Mouse (Mus musculus) intestine, embryonic 15.5 days (tissue): ENCODE results near the gene Rbm39. TPM values are rescaled to one million over a fixed set of nuclear protein-coding genes. Genes with fewer than 3 reads are reported as not detected.

ENCODE experiments used
- ATAC-seq: fragments of 200-750 bp; cut with Nextera tagmentation; 2 replicates; pipeline ENCODE4 v1.8.0; 2017; ENCODE audit warnings: moderate TSS enrichment, moderate library complexity
- H3K27ac ChIP-seq: fragments of 300-500 bp; sonication (generic); 2 replicates; pipeline ENCODE4 v1.5.1; 2015; ENCODE audit warnings: mild to moderate bottlenecking, inconsistent platforms
- H3K27me3 ChIP-seq: fragments of 300-500 bp; sonication (generic); replicated peaks from 2 replicates; pipeline ENCODE4 v1.6.1; 2015; ENCODE audit warnings: inconsistent platforms
- H3K36me3 ChIP-seq: fragments of 300-500 bp; sonication (generic); 2 replicates; pipeline ENCODE4 v1.6.1; 2015; ENCODE audit warnings: inconsistent platforms
- H3K4me1 ChIP-seq: fragments of 300-500 bp; sonication (generic); replicated peaks from 2 replicates; pipeline ENCODE4 v1.6.1; 2015; ENCODE audit warnings: inconsistent platforms
- H3K4me2 ChIP-seq: fragments of 300-500 bp; sonication (generic); replicated peaks from 2 replicates; pipeline ENCODE4 v1.6.1; 2015; ENCODE audit warnings: mild to moderate bottlenecking, inconsistent platforms
- H3K4me3 ChIP-seq: fragments of 300-500 bp; sonication (generic); replicated peaks from 2 replicates; pipeline ENCODE4 v1.5.1; 2015; ENCODE audit warnings: inconsistent platforms
- H3K9ac ChIP-seq: fragments of 300-500 bp; sonication (generic); 2 replicates; pipeline ENCODE4 v1.6.1; 2015; ENCODE audit warnings: inconsistent platforms
- H3K9me3 ChIP-seq: fragments of 300-500 bp; sonication (generic); 2 replicates; pipeline ENCODE4 v1.6.1; 2016; ENCODE audit warnings: inconsistent platforms
- WGBS: fragments of 180-500 bp; shearing (Covaris S2); methylation state at CpG from one replicate; pipeline ENCODE4 v1.1.7; 2015; 5-methylcytosine and 5-hydroxymethylcytosine counted together
- polyA plus RNA-seq: library from polyadenylated mRNA; unstranded; fragments of >200 nt; fragmentation: Nextera tagmentation; extraction: Ambion mirVana; gene quantifications from 2 replicates; pipeline ENCODE4 v1.2.1, GENCODE M21; 2015

Rbm39 gene
- polyA plus RNA-seq, 1 experiment from 2014 or later: 571 TPM

DNA sequence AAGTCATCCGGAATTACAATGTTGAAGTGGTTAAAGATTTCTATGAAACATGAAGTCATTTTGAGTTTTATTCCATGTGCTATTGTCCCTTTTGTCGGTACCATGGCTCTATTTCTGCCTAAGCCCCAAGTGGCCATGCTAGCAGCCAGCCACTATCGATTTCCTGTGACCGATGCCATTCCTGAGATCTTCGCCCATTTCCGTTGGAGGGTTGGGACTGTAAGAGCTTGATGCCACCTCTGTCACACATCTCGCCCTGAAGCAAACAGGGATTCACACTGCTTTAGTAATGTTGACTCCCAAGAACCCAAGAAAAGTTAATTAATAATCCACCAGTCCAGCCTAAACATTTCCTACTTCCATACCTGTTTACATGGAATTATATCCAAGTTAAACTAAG is 2.4 kb downstream of the Rbm39 start:
- Histone ChIP-seq H3K36me3 (0 out of 2 replicates have a peak, but pooled peaks cover 3% of the 10 kb centered on the region), H3K4me2 (peak overlapping the region; percentile 64), H3K9me3 (no peaks in the 10 kb centered on the region), H3K27ac (no peak overlapping the region), H3K27me3 (no peaks in the 10 kb centered on the region), H3K9ac (no peak overlapping the region), H3K4me3 (0 out of 2 replicates have a peak overlapping the region, but pooled peaks have one; percentile 16), H3K4me1 (peaks cover 7% of the 10 kb centered on the region; the same call in 1 of the 2 replicates)
- ATAC-seq: no peak
- WGBS: 67% methylated on average over 7 of the region's 7 CpGs

GRCm38 (mm10) chr2:156177079-156177478 is 3.0 kb downstream of the Rbm39 start:
- Histone ChIP-seq H3K9ac (no peak overlapping the region), H3K4me1 (peaks cover 7% of the 10 kb centered on the region; the same call in 1 of the 2 replicates), H3K4me2 (peak overlapping the region; percentile 42), H3K4me3 (no peak overlapping the region), H3K27ac (no peak overlapping the region), H3K36me3 (0 out of 2 replicates have a peak, but pooled peaks cover 3% of the 10 kb centered on the region), H3K27me3 (no peaks in the 10 kb centered on the region), H3K9me3 (no peaks in the 10 kb centered on the region)
- WGBS: 80% methylated on average over 6 of the region's 6 CpGs
- ATAC-seq: no peak

DNA sequence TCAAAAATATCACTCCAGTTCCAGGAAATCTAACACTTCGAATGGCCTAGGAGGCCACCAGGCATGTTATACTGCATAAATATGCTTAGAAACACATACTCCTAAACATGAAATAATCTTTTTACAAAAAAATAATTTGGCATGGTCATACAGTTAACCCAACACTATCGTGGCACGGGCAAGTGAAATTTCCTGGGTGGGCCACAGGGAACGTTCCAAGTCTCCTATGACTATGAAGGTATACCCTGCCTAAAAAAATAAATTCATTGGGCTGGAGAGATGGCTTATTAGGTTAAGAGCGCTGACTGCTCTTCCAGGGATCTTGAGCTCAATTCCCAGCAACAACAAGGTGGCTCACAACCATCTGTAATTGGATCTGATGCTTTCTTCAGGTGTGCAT is 13.5 kb downstream of the Rbm39 start:
- ATAC-seq: no peak
- peaks cover 36% of the 10 kb centered on the region for H3K36me3 ChIP-seq
- H3K4me2 ChIP-seq: no peak overlapping the region
- no peaks in the 10 kb centered on the region for H3K9me3 ChIP-seq
- H3K27me3 ChIP-seq: no peaks in the 10 kb centered on the region
- H3K4me1 ChIP-seq: no peaks in the 10 kb centered on the region
- no peak overlapping the region for H3K27ac ChIP-seq
- no peak overlapping the region for H3K9ac ChIP-seq
- WGBS: 93% methylated on average over 5 of the region's 5 CpGs
- no peak overlapping the region for H3K4me3 ChIP-seq

- H3K9ac ChIP-seq: no peak overlapping the region
- no peaks in the 10 kb centered on the region for H3K4me1 ChIP-seq
- WGBS: 100% methylated on average over 1 of the region's 1 CpGs
- H3K27me3 ChIP-seq: no peaks in the 10 kb centered on the region
- H3K4me3 ChIP-seq: no peak overlapping the region
- H3K36me3 ChIP-seq: peaks cover 36% of the 10 kb centered on the region
- no peaks in the 10 kb centered on the region for H3K9me3 ChIP-seq
- no peak for ATAC-seq
- H3K27ac ChIP-seq: no peak overlapping the region
- no peak overlapping the region for H3K4me2 ChIP-seq
These were observed 14.6 kb downstream of the Rbm39 start for GRCm38 (mm10) chr2:156165478-156165877.

- ATAC-seq: no peak
- H3K27me3 ChIP-seq: no peaks in the 10 kb centered on the region
These were observed 28.5 kb downstream of the Rbm39 start for GRCm38 (mm10) chr2:156151538-156151937.

DNA sequence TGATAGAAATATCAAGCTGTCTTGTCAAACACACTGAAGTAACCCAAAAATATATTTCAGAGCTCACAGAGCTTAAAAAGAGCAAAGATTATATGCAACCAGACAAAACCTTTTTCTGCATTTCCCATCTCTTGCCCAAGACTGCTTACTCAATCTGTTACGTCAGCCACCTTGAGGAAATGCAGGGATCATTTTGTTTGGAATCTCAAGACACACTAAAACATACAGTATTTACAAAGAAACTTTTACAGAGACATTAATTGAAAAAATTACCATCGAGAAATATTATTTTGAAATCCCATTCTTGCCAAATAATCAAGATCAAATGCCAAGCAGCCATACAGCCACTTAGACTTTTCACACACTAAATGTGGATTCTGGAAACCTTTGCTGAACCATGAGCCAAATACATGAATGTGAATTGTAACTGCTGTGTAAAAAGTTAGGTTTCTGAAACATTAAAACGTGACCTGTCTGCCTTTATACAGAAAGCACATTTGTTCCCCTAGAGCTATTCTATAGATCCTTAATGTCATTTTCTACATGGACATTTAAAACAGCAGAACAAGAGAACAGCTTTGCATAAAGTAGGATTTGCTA is 32.6 kb downstream of the Rbm39 start:
- ATAC-seq: no peak
- no peak overlapping the region for H3K4me2 ChIP-seq
- peaks cover 5% of the 10 kb centered on the region; the same call in 1 of the 2 replicates for H3K36me3 ChIP-seq
- no peaks in the 10 kb centered on the region for H3K9me3 ChIP-seq
- 79% methylated on average over 3 of the region's 3 CpGs for WGBS
- H3K27me3 ChIP-seq: no peaks in the 10 kb centered on the region
- no peaks in the 10 kb centered on the region for H3K4me1 ChIP-seq
- no peak overlapping the region for H3K4me3 ChIP-seq
- no peak overlapping the region for H3K9ac ChIP-seq
- H3K27ac ChIP-seq: no peak overlapping the region

More at GRCm38 (mm10) chr2:156151538-156151937, 28.5 kb downstream of the Rbm39 start:
- H3K4me3 ChIP-seq: no peak overlapping the region
- no peaks in the 10 kb centered on the region for H3K4me1 ChIP-seq
- H3K27ac ChIP-seq: no peak overlapping the region
- no peak overlapping the region for H3K9ac ChIP-seq
- H3K4me2 ChIP-seq: no peak overlapping the region
- H3K36me3 ChIP-seq: peaks cover 9% of the 10 kb centered on the region
- H3K9me3 ChIP-seq: no peaks in the 10 kb centered on the region

GRCm38 (mm10) chr2:156146272-156146989 is 33.6 kb downstream of the Rbm39 start:
- Histone ChIP-seq H3K4me3 (no peak overlapping the region), H3K4me1 (no peaks in the 10 kb centered on the region), H3K36me3 (peaks cover 5% of the 10 kb centered on the region; the same call in 1 of the 2 replicates), H3K27ac (no peak overlapping the region), H3K9me3 (no peaks in the 10 kb centered on the region), H3K4me2 (no peak overlapping the region), H3K27me3 (no peaks in the 10 kb centered on the region), H3K9ac (no peak overlapping the region)
- ATAC-seq: no peak
- WGBS: 70% methylated on average over 5 of the region's 5 CpGs

GRCm38 (mm10) chr2:156145486-156146130 is 34.4 kb downstream of the Rbm39 start:
- WGBS: 57% methylated on average over 11 of the region's 11 CpGs
- no peaks in the 10 kb centered on the region for H3K4me1 ChIP-seq
- H3K4me3 ChIP-seq: peak overlapping the region; percentile 78
- no peak overlapping the region for H3K27ac ChIP-seq
- no peaks in the 10 kb centered on the region for H3K9me3 ChIP-seq
- no peaks in the 10 kb centered on the region for H3K27me3 ChIP-seq
- no peak overlapping the region for H3K9ac ChIP-seq
- peaks cover 5% of the 10 kb centered on the region; the same call in 1 of the 2 replicates for H3K36me3 ChIP-seq
- H3K4me2 ChIP-seq: peak overlapping the region; percentile 82
- no peak for ATAC-seq

DNA sequence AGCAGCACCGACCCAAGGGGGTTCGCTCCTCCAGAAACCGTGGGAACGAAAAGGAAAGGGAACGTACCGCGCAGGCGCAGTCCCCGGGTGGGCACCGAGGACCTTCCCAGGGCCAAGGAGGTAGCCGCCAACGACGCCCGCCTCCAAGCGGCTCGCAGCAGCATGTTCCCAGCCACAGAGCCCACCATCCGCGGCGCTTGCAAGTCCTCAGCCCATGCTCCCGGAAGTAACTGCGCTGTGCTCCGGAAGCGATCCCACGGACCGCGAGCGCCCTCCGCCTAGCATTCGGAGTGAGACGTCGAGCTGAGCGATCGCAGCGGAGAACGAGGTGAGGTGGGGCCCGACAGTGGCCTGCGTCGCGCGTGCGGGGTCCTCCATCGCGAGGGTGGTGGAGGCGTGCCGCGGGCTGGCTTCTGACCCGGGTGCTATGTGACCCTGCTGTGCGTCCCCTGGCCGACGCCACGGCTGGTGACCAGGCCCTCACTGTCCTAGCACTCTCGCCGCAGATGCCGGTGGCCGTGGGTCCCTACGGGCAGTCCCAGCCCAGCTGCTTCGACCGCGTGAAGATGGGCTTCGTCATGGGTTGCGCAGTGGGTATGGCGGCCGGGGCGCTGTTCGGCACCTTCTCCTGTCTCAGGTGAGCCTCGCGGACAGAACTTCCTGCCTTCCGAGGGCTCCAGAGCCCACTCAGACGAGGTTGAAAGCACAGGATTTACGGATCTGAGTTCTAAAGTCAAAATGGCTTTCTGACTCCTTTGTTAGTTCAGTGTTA is 35.9 kb downstream of the Rbm39 start, which contains the start of the genes Romo1 and Nfs1:
Romo1 (plus strand) TSS at position 87 of the 772 bp plus-strand sequence.
Nfs1 (minus strand) TSS at position 234 of the 772 bp plus-strand sequence.
- under 1% methylated on average over 70 of the region's 70 CpGs for WGBS
- peak within 1 kb of the TSS; percentile 94 for H3K27ac ChIP-seq
- peak within 1 kb of the TSS; percentile 91 for H3K9ac ChIP-seq
- H3K4me2 ChIP-seq: peak within 1 kb of the TSS; percentile 82
- peak; percentile 96 for ATAC-seq
- H3K36me3 ChIP-seq: peaks cover 3% of the 10 kb centered on the region; the same call in 1 of the 2 replicates
- H3K9me3 ChIP-seq: no peaks in the 10 kb centered on the region
- peak within 1 kb of the TSS; percentile 78 for H3K4me3 ChIP-seq
- no peaks in the 10 kb centered on the region for H3K4me1 ChIP-seq
- H3K27me3 ChIP-seq: no peaks in the 10 kb centered on the region

DNA sequence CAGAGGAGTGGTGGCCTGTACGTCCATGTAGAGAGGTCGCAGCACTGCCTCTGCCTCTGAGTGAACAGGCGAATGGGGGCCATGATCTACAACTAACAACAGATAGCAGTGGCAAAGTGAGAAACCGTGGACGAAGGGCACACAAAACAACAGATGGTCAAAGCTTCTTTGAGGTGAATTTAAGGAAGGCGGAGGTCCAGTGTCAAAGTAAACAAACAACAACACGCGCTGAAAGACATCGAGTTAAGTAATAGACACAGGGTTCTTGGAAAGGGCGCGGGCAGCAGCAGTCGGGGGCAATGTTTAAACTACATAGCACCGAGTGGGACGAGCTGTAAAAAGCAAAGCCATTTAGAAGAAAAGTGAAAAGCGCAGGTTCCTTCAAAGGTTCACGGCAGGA is 36.7 kb downstream of the Rbm39 start:
- no peaks in the 10 kb centered on the region for H3K9me3 ChIP-seq
- peak overlapping the region; percentile 78 for H3K4me3 ChIP-seq
- peaks cover 8% of the 10 kb centered on the region; the same call in 1 of the 2 replicates for H3K36me3 ChIP-seq
- H3K27me3 ChIP-seq: no peaks in the 10 kb centered on the region
- H3K4me1 ChIP-seq: no peaks in the 10 kb centered on the region
- no peak; the same call in 1 of the 2 replicates for ATAC-seq
- 2% methylated on average over 16 of the region's 16 CpGs for WGBS
- H3K27ac ChIP-seq: peak overlapping the region; percentile 94
- peak overlapping the region; percentile 82 for H3K4me2 ChIP-seq
- peak overlapping the region; percentile 91 for H3K9ac ChIP-seq

DNA sequence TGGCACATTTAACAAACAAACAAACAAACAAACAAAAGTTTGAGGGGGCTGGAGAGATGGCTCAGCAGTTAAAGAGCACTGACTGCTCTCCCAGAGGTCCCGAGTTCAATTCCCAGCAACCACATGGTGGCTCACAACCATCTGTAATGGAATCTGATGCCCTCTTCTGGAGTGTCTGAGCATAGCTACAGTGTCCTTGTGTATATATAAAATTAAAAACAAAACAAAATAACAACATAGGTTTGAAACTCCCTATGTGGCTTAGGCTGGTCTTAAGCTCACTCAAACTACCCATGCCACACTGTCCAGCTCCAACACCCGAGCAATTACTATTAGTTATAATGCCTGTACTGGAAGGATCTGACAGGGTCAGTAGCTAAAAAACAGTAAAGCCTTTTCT is 37.2 kb downstream of the Rbm39 start:
- no peaks in the 10 kb centered on the region for H3K4me1 ChIP-seq
- H3K4me2 ChIP-seq: peak overlapping the region; percentile 82
- H3K27ac ChIP-seq: no peak overlapping the region
- peak overlapping the region; percentile 78; the same call in 1 of the 2 replicates for H3K4me3 ChIP-seq
- H3K36me3 ChIP-seq: peaks cover 6% of the 10 kb centered on the region; the same call in 1 of the 2 replicates
- no peaks in the 10 kb centered on the region for H3K9me3 ChIP-seq
- WGBS: 73% methylated on average over 2 of the region's 2 CpGs
- H3K27me3 ChIP-seq: no peaks in the 10 kb centered on the region
- peak overlapping the region; percentile 91; the same call in 1 of the 2 replicates for H3K9ac ChIP-seq
- ATAC-seq: no peak
